Mouse (Mus musculus): ENCODE data around the gene Rabep1. TPM values are rescaled to one million over a fixed set of nuclear protein-coding genes. Genes with fewer than 3 reads are reported as not detected.
"Not testable (repeated sequence)": the region's sequence is repeated elsewhere in the genome, so short reads cannot be mapped to it uniquely, and the experiment has no call there.

Rabep1 gene
- total RNA-seq, 2 experiments from 2014 or later, result 95.2 to 96.0 TPM

DNA sequence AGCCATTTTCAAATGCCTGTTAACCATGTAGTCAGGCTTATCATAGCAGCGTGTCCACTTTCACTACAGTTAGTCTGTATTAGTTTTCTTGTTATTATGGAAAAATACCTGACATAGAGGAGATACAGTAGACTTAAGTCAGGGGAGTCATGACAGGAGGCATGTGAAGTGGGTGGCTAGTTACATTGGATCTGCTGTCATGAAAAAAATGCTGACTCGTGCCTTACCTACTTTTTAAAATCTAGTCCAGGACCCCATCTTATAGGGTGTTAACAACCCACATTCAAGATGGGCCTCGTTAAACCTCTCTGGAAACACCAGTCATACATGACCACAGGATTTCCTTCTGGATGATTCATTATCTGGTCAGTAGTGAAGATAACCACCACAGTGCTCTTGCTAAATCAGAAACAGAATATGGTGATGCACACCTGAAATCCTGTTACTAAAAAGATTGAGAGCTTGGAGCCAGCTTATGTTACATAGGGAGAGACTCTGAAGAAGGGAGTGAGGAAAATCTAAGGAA is 38.4 kb downstream of the Rabep1 start:
- no peak for DNase-seq (ENCODE audit: low spot score in 2 of 2)

DNA sequence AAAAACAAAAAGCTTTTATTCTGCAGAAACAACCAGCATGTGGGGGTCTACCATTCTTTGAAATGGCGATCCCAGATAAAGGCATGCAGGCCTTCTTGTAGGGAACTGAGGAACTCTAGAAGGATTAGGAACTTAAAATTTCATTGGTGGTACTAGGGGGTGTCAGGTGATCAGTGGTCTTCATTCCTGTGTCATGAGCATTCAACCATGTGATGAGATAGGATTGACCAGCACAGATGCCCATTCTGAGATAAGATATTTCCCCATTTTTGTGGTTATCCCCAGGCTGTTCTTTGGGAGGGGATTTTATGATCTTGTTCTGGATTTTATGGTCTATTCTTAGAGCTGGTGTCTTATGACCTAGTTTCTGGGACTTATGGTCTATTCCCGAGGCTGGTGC is 46.1 kb downstream of the Rabep1 start:
- no peak for DNase-seq (ENCODE audit: low spot score in 2 of 2)

DNA sequence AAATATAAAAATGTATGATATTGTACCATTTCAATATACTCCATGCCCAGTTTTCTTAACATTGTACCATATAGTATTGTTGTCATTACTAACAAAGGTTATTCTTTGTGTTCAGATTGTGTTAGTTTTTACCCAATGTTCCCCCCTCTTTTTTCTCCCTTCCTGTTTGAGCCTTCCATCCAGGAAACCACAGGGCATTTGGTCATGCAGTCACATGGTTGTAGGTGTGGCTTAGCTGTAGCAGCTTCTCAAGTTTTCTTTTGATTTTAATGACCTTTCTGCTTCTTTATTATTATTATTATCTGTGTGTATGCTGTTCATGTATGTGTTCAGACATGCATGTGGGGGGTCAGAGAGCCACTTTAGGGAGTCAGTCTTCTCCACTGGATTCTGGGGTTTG is 47.0 kb downstream of the Rabep1 start:
- DNase-seq (ENCODE audit: low spot score in 2 of 2), result no peak

DNA sequence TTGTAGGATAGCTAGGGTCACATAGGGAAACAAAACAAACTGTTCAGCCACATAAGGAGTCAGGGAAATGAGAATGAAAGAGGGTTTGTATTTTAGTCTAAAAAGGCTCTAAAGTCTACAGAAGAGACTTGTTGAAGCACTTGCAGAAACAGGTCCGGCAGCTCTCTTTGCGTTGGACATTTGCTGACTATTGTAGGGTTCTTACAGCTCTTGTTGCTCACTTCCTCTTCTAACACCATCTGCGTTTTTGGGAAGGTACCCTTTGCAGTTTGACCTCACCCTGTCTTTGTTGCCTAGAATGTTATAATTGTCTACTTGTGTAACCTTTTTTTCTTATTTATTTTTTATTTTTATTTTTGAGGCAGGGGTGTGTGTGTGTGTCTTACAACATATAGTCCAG is 53.1 kb downstream of the Rabep1 start:
- no peak for DNase-seq (ENCODE audit: low spot score in 2 of 2)

DNA sequence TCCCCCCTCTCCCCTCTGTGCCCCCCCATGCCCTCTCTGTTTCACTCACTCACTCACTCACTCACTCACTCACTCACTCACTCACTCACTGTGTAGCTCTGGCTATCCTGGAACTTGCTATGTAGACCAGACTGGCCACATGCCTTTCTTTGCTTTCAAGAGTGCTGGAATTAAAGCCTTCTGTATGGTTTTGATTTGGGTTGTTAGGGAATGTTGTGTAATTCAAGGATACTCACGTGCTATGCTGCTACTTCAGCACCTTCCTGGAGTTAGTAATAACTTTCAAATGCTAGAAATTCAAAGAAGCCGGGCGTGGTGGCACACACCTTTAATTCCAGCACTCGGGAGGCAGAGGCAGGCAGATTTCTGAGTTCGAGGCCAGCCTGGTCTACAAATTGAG is 53.6 kb downstream of the Rabep1 start:
- not testable (repeated sequence) for DNase-seq (ENCODE audit: low spot score in 2 of 2)

DNA sequence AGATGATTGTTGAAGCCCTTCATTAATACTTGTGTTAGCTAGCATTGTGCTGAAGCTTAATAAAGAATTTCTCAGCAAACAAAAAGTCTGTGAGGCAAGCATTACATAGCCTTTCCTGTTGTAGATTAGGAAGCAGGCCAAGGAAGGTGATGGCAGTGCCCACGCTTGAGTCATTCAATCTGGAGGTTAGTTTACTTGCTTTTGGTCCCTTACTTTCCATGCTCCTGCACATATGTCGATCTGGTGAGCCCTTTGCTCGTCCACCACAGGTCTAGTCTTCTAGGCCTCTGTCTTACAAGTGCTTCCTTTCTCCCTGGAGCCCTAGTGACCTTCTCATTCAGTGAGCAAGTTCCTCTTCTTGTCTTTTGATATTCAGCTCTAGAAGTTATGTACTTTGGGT is 62.1 kb downstream of the Rabep1 start:
- no peak for DNase-seq (ENCODE audit: low spot score in 2 of 2)

DNA sequence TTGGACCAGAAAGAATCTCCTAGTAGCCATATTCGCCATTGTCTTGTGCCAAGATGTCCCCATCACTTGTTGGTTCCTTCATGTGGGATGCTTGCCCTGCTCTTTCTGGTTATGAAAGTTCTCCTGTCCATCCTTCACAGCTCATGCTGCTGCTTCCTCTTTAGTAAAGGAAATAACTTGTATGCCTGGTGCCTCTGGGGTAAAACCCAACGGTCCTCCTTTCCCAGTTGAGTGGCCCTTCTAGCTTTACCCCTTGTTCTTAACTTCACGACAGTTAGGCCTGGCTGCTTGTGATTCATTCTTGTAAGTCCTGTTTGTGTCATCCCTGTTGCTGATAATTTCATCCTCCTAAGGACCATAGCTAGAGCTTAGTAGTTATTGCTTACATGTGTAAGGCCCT is 66.7 kb downstream of the Rabep1 start:
- DNase-seq (ENCODE audit: low spot score in 2 of 2), result no peak

DNA sequence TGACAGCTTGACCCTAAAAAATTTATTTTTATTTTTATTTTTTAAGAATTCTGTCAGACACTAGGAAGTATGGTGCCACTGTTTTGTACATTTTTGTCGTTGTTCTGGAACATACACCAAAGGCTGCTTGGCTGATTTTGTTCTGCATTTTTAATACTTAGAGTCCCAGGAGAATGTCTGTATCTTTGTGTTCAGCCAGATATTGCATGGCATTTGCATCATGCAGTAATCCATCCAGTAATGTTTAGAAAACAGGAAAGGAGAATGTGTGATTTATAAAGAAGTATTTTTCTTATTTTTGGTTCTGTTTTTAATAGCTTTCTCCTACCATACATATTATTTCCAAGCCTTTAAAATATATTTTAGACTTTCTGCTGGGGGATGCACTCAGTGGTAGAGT is 67.3 kb downstream of the Rabep1 start:
- DNase-seq (ENCODE audit: low spot score in 2 of 2), result no peak

DNA sequence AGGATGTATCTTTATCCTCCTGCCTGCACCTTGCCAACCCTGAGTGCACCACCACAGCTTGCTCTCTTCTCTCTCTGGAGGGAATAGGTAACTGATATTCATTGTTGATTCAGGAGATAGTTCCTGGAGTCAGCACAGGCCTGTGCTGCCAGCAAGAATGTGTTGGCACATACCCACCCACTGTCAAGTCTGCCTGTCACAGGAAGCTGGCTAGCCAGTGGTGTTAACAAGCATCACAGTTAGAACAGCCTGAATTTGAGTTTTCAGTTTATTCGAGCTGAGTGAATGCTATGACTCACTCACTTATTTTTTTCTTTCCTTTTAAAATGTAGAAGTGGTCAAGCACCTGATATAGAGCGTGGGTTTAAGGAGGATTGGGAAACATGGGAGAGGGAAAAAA is 73.3 kb downstream of the Rabep1 start:
- DNase-seq (ENCODE audit: low spot score in 2 of 2), result no peak

DNA sequence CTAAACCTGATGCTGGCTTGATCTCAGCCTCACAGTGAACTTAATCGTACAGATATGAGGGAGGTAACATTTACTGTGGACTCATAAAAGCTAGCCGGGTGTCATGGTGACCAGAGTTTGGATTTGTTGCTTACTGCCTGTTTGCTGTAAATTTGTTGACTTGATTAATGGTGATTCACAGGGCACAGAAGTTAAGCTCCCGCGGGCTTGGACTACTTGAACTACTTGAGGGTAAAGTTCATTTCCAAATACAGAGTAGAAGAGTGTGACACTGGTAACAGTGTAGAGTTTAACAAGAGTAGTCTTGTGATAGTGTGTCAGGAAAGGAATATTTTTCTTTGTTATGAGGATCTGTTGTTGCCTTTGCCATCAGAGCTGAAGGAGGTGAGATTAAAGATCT is 74.9 kb downstream of the Rabep1 start:
- no peak for DNase-seq (ENCODE audit: low spot score in 2 of 2)

DNA sequence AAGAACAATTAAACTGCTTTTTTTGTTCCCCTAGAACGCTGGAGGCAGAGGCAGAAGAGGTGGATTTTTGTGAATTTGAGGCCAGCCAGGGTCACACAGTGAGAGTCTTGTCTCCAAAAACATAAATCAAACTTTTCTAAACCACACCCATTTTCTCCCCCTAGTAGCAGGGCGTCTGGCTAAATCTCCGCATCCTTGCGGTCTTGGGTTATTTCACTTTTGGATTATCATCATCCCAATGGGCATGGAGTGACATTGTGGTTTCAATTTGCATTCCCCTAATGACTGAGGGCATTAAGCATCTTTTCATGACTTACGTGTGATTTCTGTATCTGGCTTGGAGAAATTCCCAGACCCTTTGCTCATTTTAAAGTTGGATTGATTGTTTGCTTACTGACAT is 86.9 kb downstream of the Rabep1 start:
- no peak for DNase-seq (ENCODE audit: low spot score in 2 of 2)

DNA sequence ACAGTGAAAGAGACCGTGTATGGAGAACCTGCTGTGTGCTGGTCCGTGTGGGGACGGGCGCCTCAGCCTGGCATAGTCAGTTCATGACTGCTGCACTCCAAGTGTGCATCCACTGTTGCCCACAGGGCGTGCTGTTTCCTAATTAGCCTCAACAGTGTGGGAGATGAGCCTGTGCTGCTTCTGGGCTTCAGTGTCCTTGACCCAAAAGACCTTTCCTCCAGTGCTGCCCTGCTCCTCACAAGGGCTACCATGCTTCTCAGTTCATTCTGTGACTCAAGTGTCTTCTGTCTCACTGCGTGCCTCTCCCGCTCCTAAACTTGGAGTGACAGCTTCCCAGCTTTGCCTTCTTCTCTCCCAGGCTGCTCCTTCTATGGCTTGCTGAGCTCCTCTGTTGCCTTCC is 90.7 kb downstream of the Rabep1 start:
- DNase-seq (ENCODE audit: low spot score in 2 of 2), result no peak

DNA sequence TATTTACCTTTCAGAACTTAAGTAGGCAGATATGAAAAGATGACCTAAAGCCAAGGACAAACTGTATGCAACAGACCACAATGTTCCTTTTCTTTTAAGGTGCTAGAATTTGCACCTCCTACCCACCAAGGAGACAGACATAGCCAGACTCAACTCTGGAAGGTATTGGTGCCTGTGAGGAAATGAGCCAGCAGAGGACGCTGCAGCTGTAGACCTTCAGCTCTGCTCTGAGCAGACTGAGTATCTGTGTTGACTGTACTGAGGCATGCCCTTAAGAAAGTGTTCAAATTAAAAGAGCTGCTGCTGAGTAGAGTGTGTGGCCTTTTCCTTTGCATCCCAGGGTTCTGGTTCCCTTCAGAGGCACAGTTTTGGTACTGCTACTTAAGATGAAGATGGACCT is 98.0 kb downstream of the Rabep1 start:
- DNase-seq (ENCODE audit: low spot score in 2 of 2), result no peak

DNA sequence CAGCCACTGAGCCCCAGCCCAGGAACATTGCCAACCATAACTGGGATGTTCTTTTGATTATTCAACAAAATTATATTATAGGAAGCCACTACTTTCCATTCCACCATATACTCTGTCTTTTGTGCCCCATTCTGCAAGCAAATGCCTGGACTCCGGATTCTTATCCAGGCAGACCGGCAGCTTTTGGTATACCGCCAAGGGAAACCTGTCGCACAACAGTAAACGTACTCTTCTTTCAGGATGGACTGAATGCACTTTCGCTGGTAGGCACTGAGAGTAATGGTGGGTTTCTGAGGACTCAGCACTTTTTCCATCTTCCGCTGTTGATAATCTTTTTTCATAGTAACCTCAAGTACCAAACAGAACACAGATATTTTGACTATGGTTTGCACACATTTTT is 99.1 kb downstream of the Rabep1 start:
- no peak for DNase-seq (ENCODE audit: low spot score in 2 of 2)

DNA sequence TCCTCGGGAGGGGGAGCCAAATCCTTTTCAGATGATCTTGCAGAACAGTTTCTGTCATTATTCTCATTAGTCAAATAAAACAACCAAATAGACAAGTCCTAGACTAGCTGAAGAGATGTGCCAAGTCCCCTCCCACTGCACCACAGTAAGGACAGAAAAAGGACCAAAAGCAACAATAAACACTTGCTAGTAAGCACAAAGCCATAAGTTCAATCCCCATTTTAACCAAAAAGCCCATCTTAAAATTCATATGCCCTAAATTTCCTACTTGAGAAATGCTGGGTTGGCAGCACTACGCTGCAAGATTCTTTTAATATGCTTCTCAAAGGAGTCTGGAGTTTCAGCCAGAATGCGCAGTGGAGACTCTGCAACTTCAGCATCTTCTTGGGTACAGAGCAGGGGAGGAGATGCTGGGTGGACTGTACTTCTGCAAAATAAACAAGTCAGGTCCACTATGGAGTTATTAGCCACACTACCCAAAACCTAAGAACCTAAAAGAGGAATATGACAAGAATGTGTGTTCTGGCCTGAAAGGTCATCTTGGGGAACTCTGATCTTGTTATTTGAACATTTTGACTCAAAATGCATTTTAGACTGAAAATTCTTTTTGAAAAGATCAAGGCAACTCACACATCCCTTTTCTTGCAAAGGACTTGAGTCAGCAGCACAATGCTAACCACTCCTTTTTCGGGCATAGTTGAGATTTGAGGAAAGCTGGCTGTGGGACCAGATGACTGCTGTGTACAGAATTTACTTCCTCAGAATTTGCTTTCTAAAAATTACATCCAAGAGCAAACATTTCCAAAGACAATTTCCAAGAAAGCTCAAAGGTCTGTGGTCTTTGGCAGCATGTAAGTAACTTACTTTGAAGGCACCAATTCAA is 100.6 kb downstream of the Rabep1 start:
- no peak for DNase-seq (ENCODE audit: low spot score in 2 of 2)

DNA sequence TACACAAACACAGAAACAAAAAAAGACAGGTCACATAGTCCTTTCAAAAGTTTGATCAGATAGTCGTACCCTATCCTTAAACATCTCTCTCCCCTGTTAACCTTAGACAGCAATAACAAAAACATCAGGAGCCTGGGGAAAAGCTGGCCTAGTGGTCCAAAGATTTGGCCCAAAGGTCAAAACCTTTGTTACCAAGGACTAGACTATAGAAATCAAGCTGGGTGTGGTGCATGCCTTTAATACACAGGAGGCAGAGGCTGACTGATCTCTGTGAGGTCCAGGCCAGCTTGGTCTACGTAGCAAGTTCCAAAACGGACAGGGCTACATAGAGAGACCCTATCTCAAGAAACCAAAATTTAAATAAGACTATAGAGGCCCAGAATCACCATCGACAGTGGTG is 110.1 kb downstream of the Rabep1 start:
- no peak for DNase-seq (ENCODE audit: low spot score in 2 of 2)

DNA sequence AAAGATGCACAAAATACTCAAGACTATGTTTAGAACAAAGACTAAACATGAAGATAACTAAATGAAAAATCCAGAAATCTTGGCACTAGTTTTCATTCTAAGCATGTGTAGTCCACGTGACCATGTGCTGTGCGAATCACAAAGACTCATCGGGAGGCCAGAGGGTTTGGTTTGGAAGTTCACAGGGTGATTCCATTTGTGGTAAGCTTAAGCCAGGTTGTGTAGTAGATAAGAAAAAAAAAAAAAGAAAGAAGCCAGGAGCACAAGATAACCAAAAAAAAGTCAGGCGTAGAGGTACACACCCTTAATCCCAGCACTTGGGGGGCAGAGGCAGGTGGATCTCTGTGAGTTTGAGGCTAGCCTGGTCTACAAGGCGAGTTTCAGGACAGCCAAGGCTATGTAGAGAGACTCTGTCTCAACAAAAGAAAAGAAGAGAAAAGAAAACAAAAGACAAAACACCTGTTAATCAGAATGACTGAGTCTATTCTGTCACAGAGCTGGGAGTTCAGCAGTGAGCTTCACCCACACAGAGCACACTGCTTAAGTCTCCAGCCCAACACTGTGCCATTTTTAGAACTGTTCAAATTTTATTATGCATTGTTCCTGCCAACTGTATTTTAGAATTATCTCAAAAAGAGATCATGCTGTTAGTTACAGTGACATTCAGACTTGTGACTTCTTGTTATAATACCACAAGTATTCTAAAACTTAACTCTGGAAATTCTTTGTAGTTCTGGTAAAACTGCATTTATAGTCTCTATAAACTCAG is 116.4 kb downstream of the Rabep1 start:
- DNase-seq (ENCODE audit: low spot score in 2 of 2), result no peak

DNA sequence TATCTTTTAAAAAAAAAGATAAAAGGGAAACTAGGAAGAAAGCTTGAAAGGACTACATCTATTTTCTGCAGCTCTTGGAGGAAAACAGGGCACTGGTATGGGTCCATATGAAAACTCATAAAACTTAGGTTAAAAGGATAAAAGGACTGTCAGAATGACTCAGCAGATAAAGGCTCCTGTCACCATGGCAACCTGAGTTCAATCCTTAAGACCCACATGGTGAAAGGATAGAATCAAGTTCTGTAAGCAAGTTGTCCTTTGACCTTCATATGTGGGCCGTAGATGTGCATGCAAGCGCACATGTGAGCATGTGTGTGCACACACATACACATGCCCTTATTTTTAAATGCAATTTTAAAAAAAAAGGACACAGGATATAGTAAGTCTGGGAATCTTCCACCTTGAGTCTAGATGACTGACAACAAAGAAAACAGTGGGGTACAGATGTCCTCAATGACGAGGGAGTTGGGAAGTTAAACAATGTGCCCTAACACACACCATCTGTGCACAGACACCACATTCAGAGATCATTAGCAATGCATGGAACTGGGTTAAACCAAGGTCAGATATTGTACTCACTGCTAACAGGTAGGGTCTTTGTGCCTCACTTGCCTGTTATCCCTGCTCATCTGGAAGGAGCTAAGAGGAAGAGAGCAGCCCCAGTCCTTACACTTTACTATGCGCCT is 119.8 kb downstream of the Rabep1 start:
- DNase-seq (ENCODE audit: low spot score in 2 of 2), result no peak

DNA sequence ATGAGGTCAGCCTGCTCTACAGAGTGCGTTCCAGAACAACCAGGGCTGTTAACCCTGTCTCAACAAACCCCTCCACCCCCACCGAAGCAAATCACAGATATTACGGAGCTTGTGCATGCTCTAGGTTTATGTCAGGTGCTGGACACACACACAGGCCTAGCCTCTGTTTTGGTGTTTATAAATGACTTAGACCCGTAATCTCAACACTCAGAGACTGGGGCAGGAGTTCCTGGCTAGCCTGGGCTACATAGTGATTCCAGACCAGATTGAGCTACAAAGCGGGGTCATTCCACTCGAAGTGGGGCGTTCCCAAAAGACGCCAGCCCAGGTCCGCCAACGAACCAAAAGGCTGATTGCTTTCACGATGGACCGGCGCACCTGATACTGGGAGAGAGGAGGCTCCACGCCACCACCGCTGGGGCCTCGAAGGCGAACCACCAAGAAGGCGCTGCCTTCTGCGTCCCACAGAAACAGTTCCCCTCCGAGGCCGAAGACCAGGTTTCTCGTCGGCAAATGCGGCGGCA is 124.8 kb downstream of the Rabep1 start:
- no peak for DNase-seq (ENCODE audit: low spot score in 2 of 2)

DNA sequence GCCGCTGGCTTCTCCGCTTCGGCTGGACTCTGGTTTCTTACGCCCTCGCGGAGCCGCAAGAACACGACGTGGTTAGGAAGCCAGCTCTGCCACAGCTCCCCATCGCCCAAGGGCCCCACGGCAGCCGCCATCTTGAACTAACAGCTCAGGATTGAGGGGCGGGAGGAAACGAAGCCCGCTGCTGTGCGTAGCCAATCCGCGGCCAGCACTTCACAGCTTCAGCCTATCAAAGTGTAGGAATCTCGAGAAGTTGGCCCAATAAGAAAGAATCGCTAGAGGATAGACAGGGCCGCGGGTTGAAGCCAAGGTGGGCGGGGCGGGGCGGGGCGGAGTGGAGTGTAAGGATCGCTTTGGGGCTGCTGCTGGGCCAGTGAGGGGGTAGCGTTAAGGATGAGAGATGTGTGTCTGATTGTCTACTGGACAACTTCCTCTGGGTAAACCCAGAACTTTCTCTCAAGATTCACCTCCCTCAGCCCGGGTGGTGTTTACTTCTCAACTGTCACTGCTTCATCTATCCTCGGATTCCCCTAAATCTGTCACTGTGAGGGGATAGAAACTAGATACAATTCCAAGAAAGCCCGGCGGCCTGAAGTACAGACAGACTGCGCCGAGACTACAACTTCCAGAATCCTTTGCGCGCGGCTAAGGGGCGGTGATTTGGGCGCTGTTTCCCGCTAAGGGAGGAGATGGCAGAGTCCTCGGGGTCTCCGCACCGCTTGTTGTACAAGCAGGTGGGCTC is 125.4 kb downstream of the Rabep1 start, which contains the start of the genes Nup88 and Rpain:
Nup88 (minus strand) TSS at position 153 of the 739 bp plus-strand sequence.
Rpain (plus strand) TSS at position 393 of the 739 bp plus-strand sequence.
- peak; percentile 76 to 82 for DNase-seq (ENCODE audit: low spot score in 2 of 2)
